Mouse (Mus musculus) CH12.LX (cell line): Measurements from ENCODE around the gene Hoxd8.

Source experiments
- EP300 ChIP-seq: IDR thresholded peaks from 2 replicates; pipeline ENCODE4 v1.6.1; 2011; ENCODE audit warnings: low read length, improper control_type of control experiment
- MYC ChIP-seq: IDR thresholded peaks from 2 replicates; pipeline ENCODE4 v1.6.1; 2011; ENCODE audit warnings: low read depth, mild to moderate bottlenecking, improper control_type of control experiment, low read length

GRCm38 (mm10) chr2:74697567-74698121 lies 6.8 kb upstream of the Hoxd8 start, which contains the start of gene Hoxd9:
- TF ChIP-seq EP300 (no peak), MYC (no peak)
